Comparison of ENCODE assay signal across 7 mouse cellular contexts in genomic region chr1:120963477-120964178, GRCm38 (mm10).
DNase-seq lines count a peak whose midpoint lies in the region; ATAC-seq and TF ChIP-seq lines count a peak whose summit lies in the region.

No protein-coding gene starts in this region.

- no peaks in the 10 kb centered on the region for H3K27me3 ChIP-seq in lung, embryonic 16.5 days (ENCODE audit: control insufficient read depth, insufficient read depth, low read depth, low read length)
- peaks cover 7% of the 10 kb centered on the region for H3K27me3 ChIP-seq in forebrain, embryonic 15.5 days
- H3K27me3 ChIP-seq in limb, embryonic 14.5 days (ENCODE audit: control insufficient read depth, insufficient read depth, low read length) = no peaks in the 10 kb centered on the region
- H3K27me3 ChIP-seq in stomach, embryonic 16.5 days (ENCODE audit: control insufficient read depth, insufficient read depth, low read length) = 0 out of 2 replicates have a peak, but pooled peaks cover 2% of the 10 kb centered on the region

- peak overlapping the region; percentile 42 for H3K9ac ChIP-seq in lung, embryonic 16.5 days (ENCODE audit: low read length)
- 0 out of 2 replicates have a peak overlapping the region, but pooled peaks have one; percentile 5 for H3K9ac ChIP-seq in forebrain, embryonic 15.5 days (replicated peaks)
- 0 out of 2 replicates have a peak overlapping the region, but pooled peaks have one; percentile 35 for H3K9ac ChIP-seq in limb, embryonic 14.5 days (ENCODE audit: low read depth, low read length, severe bottlenecking)
- peak overlapping the region; percentile 39; the same call in 1 of the 2 replicates for H3K9ac ChIP-seq in stomach, embryonic 16.5 days (ENCODE audit: low read length)

- no peak overlapping the region for H3K27ac ChIP-seq in lung, embryonic 16.5 days (ENCODE audit: low read length)
- H3K27ac ChIP-seq in forebrain, embryonic 15.5 days (replicated peaks) = no peak overlapping the region
- H3K27ac ChIP-seq in limb, embryonic 14.5 days (replicated peaks; ENCODE audit: low read depth, low read length) = no peak overlapping the region
- no peak overlapping the region for H3K27ac ChIP-seq in stomach, embryonic 16.5 days (ENCODE audit: low read length)

- TF ChIP-seq POLR2A in limb, embryonic 14.5 days (IDR thresholded peaks at IDR 0.05; ENCODE audit: borderline replicate concordance, extremely low read depth, insufficient read depth, insufficient read length) = no peak

- H3K36me3 ChIP-seq in lung, embryonic 16.5 days (ENCODE audit: control insufficient read depth, insufficient read depth, low read length) = no peaks in the 10 kb centered on the region
- H3K36me3 ChIP-seq in forebrain, embryonic 15.5 days = no peaks in the 10 kb centered on the region
- H3K36me3 ChIP-seq in limb, embryonic 14.5 days (ENCODE audit: control insufficient read depth, insufficient read depth, low read length) = no peaks in the 10 kb centered on the region
- H3K36me3 ChIP-seq in stomach, embryonic 16.5 days (ENCODE audit: control insufficient read depth, insufficient read depth, low read length) = no peaks in the 10 kb centered on the region

- DNase-seq in lung, postnatal 36 days = no peak
- DNase-seq in limb, embryonic 14.5 days (ENCODE audit: low spot score) = peak; percentile 45
- no peak for DNase-seq in adrenal gland, adult 8-10 months
- DNase-seq in spleen, postnatal 36 days (ENCODE audit: low spot score in 2 of 2) = no peak

- peak overlapping the region; percentile 40 for H3K4me3 ChIP-seq in lung, embryonic 16.5 days (ENCODE audit: low read length)
- peak overlapping the region; percentile 29 for H3K4me3 ChIP-seq in forebrain, embryonic 15.5 days
- peak overlapping the region; percentile 33 for H3K4me3 ChIP-seq in limb, embryonic 14.5 days (replicated peaks; ENCODE audit: low read length)
- H3K4me3 ChIP-seq in stomach, embryonic 16.5 days (replicated peaks; ENCODE audit: low read length) = peak overlapping the region; percentile 38

- H3K4me2 ChIP-seq in lung, embryonic 16.5 days (ENCODE audit: low read depth, low read length) = peak overlapping the region; percentile 58
- H3K4me2 ChIP-seq in forebrain, embryonic 15.5 days (replicated peaks) = peak overlapping the region; percentile 32
- H3K4me2 ChIP-seq in limb, embryonic 14.5 days (replicated peaks; ENCODE audit: low read depth, low read length, severe bottlenecking) = peak overlapping the region; percentile 53
- H3K4me2 ChIP-seq in stomach, embryonic 16.5 days (ENCODE audit: low read depth, low read length) = peak overlapping the region; percentile 54

- H3K4me1 ChIP-seq in lung, embryonic 16.5 days (replicated peaks; ENCODE audit: control insufficient read depth, insufficient read depth, low read length) = no peaks in the 10 kb centered on the region
- 0 out of 2 replicates have a peak, but pooled peaks cover 3% of the 10 kb centered on the region for H3K4me1 ChIP-seq in forebrain, embryonic 15.5 days
- H3K4me1 ChIP-seq in limb, embryonic 14.5 days (ENCODE audit: control insufficient read depth, insufficient read depth, low read length) = no peaks in the 10 kb centered on the region
- H3K4me1 ChIP-seq in stomach, embryonic 16.5 days (ENCODE audit: control insufficient read depth, insufficient read depth, low read length) = no peaks in the 10 kb centered on the region

- peak; percentile 74 for ATAC-seq in lung, embryonic 16.5 days (ENCODE audit: low read depth)
- peak; percentile 51; the same call in 1 of the 2 replicates for ATAC-seq in forebrain, embryonic 15.5 days (replicated peaks)
- peak; percentile 82 for ATAC-seq in limb, embryonic 14.5 days (ENCODE audit: low FRiP score, low read depth)
- peak; percentile 47; the same call in 1 of the 2 replicates for ATAC-seq in stomach, embryonic 16.5 days (ENCODE audit: insufficient read depth, low FRiP score)

- WGBS in lung, embryonic 16.5 days = 22% methylated on average over 14 of the region's 14 CpGs
- WGBS in forebrain, embryonic 15.5 days = 25% methylated on average over 14 of the region's 14 CpGs
- 29% methylated on average over 14 of the region's 14 CpGs for WGBS in limb, embryonic 14.5 days
- 27% methylated on average over 14 of the region's 14 CpGs for WGBS in stomach, embryonic 16.5 days

- H3K9me3 ChIP-seq in lung, embryonic 16.5 days (ENCODE audit: control insufficient read depth, low read length) = no peaks in the 10 kb centered on the region
- no peaks in the 10 kb centered on the region for H3K9me3 ChIP-seq in forebrain, embryonic 15.5 days
- no peaks in the 10 kb centered on the region for H3K9me3 ChIP-seq in limb, embryonic 14.5 days (ENCODE audit: control insufficient read depth, low read length)
- H3K9me3 ChIP-seq in stomach, embryonic 16.5 days (replicated peaks; ENCODE audit: control insufficient read depth, low read length) = no peaks in the 10 kb centered on the region
